Mouse (Mus musculus) neural tube, embryonic 13.5 days (tissue): Measurements from ENCODE around the gene Herpud2. TPM values are rescaled to one million over a fixed set of nuclear protein-coding genes. Genes with fewer than 3 reads are reported as not detected.

Experiments used
- ATAC-seq: fragments of 200-750 bp; cut with Nextera tagmentation; 2 replicates; pipeline ENCODE4 v1.8.0; 2017; ENCODE audit warnings: low read depth, mild to moderate bottlenecking, moderate TSS enrichment, moderate library complexity
- H3K27ac ChIP-seq: fragments of 300-500 bp; sonication (generic); replicated peaks from 2 replicates; pipeline ENCODE4 v1.5.1; 2015; ENCODE audit warnings: moderate library complexity, mild to moderate bottlenecking, inconsistent platforms
- H3K27me3 ChIP-seq: fragments of 300-500 bp; sonication (generic); 2 replicates; pipeline ENCODE4 v1.6.1; 2015; ENCODE audit warnings: mild to moderate bottlenecking, inconsistent platforms
- H3K36me3 ChIP-seq: fragments of 300-500 bp; sonication (generic); 2 replicates; pipeline ENCODE4 v1.6.1; 2015; ENCODE audit warnings: mild to moderate bottlenecking, inconsistent platforms
- H3K4me1 ChIP-seq: fragments of 300-500 bp; sonication (generic); replicated peaks from 2 replicates; pipeline ENCODE4 v1.6.1; 2015; ENCODE audit warnings: inconsistent platforms
- H3K4me2 ChIP-seq: fragments of 300-500 bp; sonication (generic); 2 replicates; pipeline ENCODE4 v1.6.1; 2015; ENCODE audit warnings: inconsistent platforms, mild to moderate bottlenecking, moderate library complexity
- H3K4me3 ChIP-seq: fragments of 300-500 bp; sonication (generic); 2 replicates; pipeline ENCODE4 v1.5.1; 2015; ENCODE audit warnings: mild to moderate bottlenecking, inconsistent platforms
- H3K9ac ChIP-seq: fragments of 300-500 bp; sonication (generic); 2 replicates; pipeline ENCODE4 v1.6.1; 2015; ENCODE audit warnings: moderate library complexity, mild to moderate bottlenecking, inconsistent platforms
- H3K9me3 ChIP-seq: fragments of 300-500 bp; sonication (generic); 2 replicates; pipeline ENCODE4 v1.6.1; 2016; ENCODE audit warnings: inconsistent platforms
- WGBS: fragments of 180-500 bp; shearing (Covaris S2); methylation state at CpG from one replicate; pipeline ENCODE4 v1.1.7; 2015; 5-methylcytosine and 5-hydroxymethylcytosine counted together
- polyA plus RNA-seq: library from polyadenylated mRNA; unstranded; fragments of >200 nt; fragmentation: Nextera tagmentation; extraction: Ambion mirVana; gene quantifications from 2 replicates; pipeline ENCODE4 v1.2.1, GENCODE M21; 2015

Herpud2 gene
- polyA plus RNA-seq, 1 experiment from 2014 or later: 36.0 TPM

- Histone ChIP-seq H3K36me3 (no peaks in the 10 kb centered on the region), H3K27ac (no peak overlapping the region), H3K4me2 (no peak overlapping the region), H3K27me3 (no peaks in the 10 kb centered on the region), H3K9me3 (no peaks in the 10 kb centered on the region), H3K4me3 (no peak overlapping the region), H3K4me1 (0 out of 2 replicates have a peak, but pooled peaks cover 3% of the 10 kb centered on the region), H3K9ac (no peak overlapping the region)
- no peak for ATAC-seq
- WGBS: 76% methylated on average over 5 of the region's 5 CpGs
Observed at GRCm38 (mm10) chr9:25174614-25175013, 23.0 kb upstream of the Herpud2 start.

DNA sequence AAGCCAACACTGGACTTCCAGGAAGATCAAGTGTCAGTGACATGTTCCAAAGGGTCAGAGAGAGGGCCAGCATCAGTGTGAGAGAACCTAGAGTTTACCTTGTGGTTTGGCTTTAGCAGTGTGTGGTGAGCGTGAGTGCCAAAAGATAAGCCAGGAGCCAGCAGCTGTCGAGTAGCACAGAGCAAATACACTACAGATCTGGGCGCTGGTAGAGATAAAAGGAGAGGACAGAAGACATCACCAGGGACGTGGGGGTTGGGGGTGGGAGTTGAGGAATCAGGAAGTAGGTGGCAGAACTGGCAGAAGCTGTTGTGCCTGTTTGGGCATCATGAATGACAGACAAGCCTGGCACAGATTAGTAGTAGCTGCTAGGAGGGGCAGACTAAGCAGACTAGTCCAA is 21.6 kb upstream of the Herpud2 start:
- H3K4me1 ChIP-seq: 0 out of 2 replicates have a peak, but pooled peaks cover 3% of the 10 kb centered on the region
- H3K27me3 ChIP-seq: no peaks in the 10 kb centered on the region
- no peak overlapping the region for H3K4me3 ChIP-seq
- H3K27ac ChIP-seq: no peak overlapping the region
- H3K9me3 ChIP-seq: no peaks in the 10 kb centered on the region
- no peak overlapping the region for H3K9ac ChIP-seq
- ATAC-seq: no peak
- no peak overlapping the region for H3K4me2 ChIP-seq
- WGBS: 74% methylated on average over 4 of the region's 4 CpGs
- H3K36me3 ChIP-seq: no peaks in the 10 kb centered on the region

- Histone ChIP-seq H3K9ac (no peak overlapping the region), H3K4me2 (no peak overlapping the region), H3K4me1 (no peaks in the 10 kb centered on the region), H3K36me3 (no peaks in the 10 kb centered on the region), H3K9me3 (no peaks in the 10 kb centered on the region), H3K4me3 (no peak overlapping the region), H3K27me3 (no peaks in the 10 kb centered on the region), H3K27ac (no peak overlapping the region)
- ATAC-seq: no peak
Observed at GRCm38 (mm10) chr9:25169626-25170025, 18.0 kb upstream of the Herpud2 start.

GRCm38 (mm10) chr9:25167458-25168084 is 16.0 kb upstream of the Herpud2 start:
- Histone ChIP-seq H3K4me3 (no peak overlapping the region), H3K4me2 (no peak overlapping the region), H3K4me1 (no peaks in the 10 kb centered on the region), H3K36me3 (no peaks in the 10 kb centered on the region), H3K9ac (no peak overlapping the region), H3K9me3 (no peaks in the 10 kb centered on the region), H3K27ac (no peak overlapping the region), H3K27me3 (no peaks in the 10 kb centered on the region)
- 34% methylated on average over 6 of the region's 6 CpGs for WGBS
- no peak for ATAC-seq

DNA sequence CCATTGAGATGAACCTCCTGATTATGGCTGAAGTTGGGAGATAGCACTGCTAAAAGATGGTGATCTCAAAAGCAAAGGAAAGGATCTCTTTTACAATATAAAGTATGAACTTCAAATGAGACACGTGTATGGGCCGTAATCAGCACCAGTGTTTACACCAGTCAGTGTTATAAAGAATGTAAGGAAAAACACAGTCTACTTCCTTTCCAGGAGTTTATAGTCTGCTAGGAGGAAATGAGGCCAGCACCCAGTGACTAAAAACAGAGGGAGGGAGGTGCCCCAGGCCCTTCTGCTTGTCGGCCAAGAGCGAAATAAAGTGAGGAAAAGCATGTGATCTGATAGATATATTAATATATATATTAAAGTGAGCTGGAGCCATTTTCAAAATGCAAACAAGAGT is 6.6 kb upstream of the Herpud2 start:
- Histone ChIP-seq H3K27ac (no peak overlapping the region), H3K4me3 (no peak overlapping the region), H3K27me3 (no peaks in the 10 kb centered on the region), H3K4me2 (no peak overlapping the region), H3K9me3 (no peaks in the 10 kb centered on the region), H3K36me3 (no peaks in the 10 kb centered on the region), H3K9ac (no peak overlapping the region), H3K4me1 (no peaks in the 10 kb centered on the region)
- 74% methylated on average over 4 of the region's 4 CpGs for WGBS
- no peak for ATAC-seq

- 34% methylated on average over 1 of the region's 1 CpGs for WGBS
Observed at GRCm38 (mm10) chr9:25156377-25156776, 4.8 kb upstream of the Herpud2 start.

GRCm38 (mm10) chr9:25153066-25153465 is 1.4 kb upstream of the Herpud2 start:
- Histone ChIP-seq H3K9me3 (no peaks in the 10 kb centered on the region), H3K9ac (no peak overlapping the region), H3K36me3 (no peaks in the 10 kb centered on the region), H3K4me3 (no peak overlapping the region), H3K27me3 (no peaks in the 10 kb centered on the region), H3K4me1 (peaks cover 28% of the 10 kb centered on the region), H3K4me2 (no peak overlapping the region), H3K27ac (no peak overlapping the region)
- no peak for ATAC-seq

More at GRCm38 (mm10) chr9:25156377-25156776, 4.8 kb upstream of the Herpud2 start:
- ATAC-seq: no peak
- Histone ChIP-seq H3K27ac (no peak overlapping the region), H3K4me3 (no peak overlapping the region), H3K36me3 (no peaks in the 10 kb centered on the region), H3K4me1 (peaks cover 8% of the 10 kb centered on the region), H3K4me2 (no peak overlapping the region), H3K9me3 (no peaks in the 10 kb centered on the region), H3K9ac (no peak overlapping the region), H3K27me3 (no peaks in the 10 kb centered on the region)

- H3K9ac ChIP-seq: peak overlapping the region; percentile 96
- peaks cover 32% of the 10 kb centered on the region for H3K4me1 ChIP-seq
- H3K4me2 ChIP-seq: peak overlapping the region; percentile 71
- no peaks in the 10 kb centered on the region for H3K36me3 ChIP-seq
- H3K4me3 ChIP-seq: peak overlapping the region; percentile 85
- WGBS: 3% methylated on average over 1 of the region's 1 CpGs
- no peaks in the 10 kb centered on the region for H3K27me3 ChIP-seq
- H3K27ac ChIP-seq: peak overlapping the region; percentile 97
- no peaks in the 10 kb centered on the region for H3K9me3 ChIP-seq
- ATAC-seq: no peak
Observed at GRCm38 (mm10) chr9:25152457-25152856, 837 bp upstream of the Herpud2 start.

DNA sequence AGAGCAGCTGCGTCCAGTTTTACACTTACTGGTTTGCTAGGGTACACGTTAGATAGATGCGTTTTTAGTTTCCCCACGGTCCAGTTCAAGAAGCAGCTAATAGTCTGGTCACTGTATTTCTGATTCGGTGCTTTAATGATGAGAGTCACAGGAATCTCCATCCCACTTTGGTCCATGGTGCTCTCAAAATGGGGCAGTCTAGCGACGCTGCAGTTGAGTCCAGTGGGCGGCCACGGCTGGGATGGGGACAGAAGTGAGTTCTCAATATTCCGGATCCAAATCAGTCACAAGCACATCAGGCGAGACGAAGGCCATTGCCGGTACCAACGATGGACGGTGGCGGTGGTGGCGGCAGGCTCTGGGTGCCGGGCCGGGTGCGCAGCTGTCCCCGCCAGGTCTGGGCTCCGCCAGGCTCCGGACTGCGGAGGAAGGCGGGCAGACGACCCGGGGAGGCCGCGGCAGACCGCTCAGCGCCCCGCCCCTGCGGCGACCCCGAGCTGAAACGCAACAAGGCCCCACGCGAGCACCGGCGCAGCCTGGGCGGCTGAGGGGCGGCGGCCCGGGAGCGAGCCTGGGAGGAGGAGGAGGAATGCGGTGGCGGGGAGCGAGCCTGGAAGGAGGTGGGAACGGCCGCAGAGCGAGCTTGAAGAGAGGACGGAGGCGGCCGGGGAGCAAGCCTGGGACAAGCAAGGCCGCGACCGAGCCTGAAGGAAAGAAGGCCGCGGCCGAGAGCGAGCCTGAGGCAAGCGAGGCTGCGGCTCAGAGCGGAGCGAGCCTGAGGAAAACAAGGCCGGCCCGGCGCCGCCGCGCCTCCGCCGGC is 619 bp downstream of the Herpud2 start:
- H3K9ac ChIP-seq: peak overlapping the region; percentile 96
- ATAC-seq: peak; percentile 77
- H3K27me3 ChIP-seq: no peaks in the 10 kb centered on the region

DNA sequence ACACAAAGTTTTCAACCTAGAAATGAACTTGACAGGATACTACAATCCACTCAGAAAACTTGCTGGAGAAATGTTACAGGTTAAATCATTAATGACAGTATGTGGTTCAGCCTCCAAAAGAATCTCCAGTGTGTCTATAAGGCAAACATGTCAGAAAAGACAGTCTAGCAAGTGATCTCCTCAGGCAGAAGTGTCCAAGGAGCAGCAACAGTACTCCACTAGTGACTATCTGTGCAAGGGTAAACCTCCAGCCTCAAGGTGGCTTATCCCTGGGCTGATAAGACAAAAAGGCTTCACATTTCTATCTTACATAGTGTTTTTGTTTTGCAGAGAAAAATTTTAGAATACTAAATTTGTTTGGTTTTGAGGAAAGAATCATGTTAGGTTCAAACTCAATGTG is 2.9 kb downstream of the Herpud2 start:
- Histone ChIP-seq H3K9me3 (no peaks in the 10 kb centered on the region), H3K27ac (no peak overlapping the region), H3K4me3 (peak overlapping the region; percentile 25), H3K4me1 (peaks cover 38% of the 10 kb centered on the region), H3K9ac (peak overlapping the region; percentile 8; the same call in 1 of the 2 replicates), H3K36me3 (no peaks in the 10 kb centered on the region), H3K27me3 (no peaks in the 10 kb centered on the region), H3K4me2 (peak overlapping the region; percentile 57)
- no peak for ATAC-seq

More for the DNA sequence above, 619 bp downstream of the Herpud2 start:
- Histone ChIP-seq H3K36me3 (no peaks in the 10 kb centered on the region), H3K4me2 (peak overlapping the region; percentile 71), H3K4me3 (peak overlapping the region; percentile 85), H3K4me1 (peaks cover 35% of the 10 kb centered on the region), H3K9me3 (no peaks in the 10 kb centered on the region), H3K27ac (peak overlapping the region; percentile 97)
- WGBS: under 1% methylated on average over 68 of the region's 73 CpGs

DNA sequence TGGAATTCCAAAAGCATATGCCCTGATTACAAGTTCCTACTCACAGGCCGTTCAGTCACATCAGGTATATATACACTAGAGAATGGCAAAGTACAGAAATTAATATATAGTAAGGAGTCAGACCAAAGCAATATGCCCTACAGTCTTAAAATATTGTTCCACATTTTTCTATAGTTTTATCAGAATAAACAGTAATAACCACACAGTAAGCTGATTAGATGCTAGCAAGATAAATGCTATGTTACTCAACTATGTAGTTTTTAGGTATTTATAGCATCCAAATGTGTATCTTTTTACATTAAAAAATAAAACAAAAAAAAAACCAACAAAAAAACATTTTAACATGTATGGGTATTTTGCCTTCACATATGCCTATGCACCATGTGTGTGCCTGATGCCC is 5.7 kb downstream of the Herpud2 start:
- Histone ChIP-seq H3K4me3 (no peak overlapping the region), H3K27me3 (no peaks in the 10 kb centered on the region), H3K27ac (no peak overlapping the region), H3K9me3 (no peaks in the 10 kb centered on the region), H3K4me2 (no peak overlapping the region), H3K4me1 (peaks cover 30% of the 10 kb centered on the region), H3K9ac (no peak overlapping the region), H3K36me3 (no peaks in the 10 kb centered on the region)
- no peak for ATAC-seq
- 89% methylated on average over 1 of the region's 1 CpGs for WGBS

- no peak for ATAC-seq
- Histone ChIP-seq H3K36me3 (no peaks in the 10 kb centered on the region), H3K4me3 (no peak overlapping the region), H3K27ac (no peak overlapping the region), H3K9me3 (no peaks in the 10 kb centered on the region), H3K4me1 (peaks cover 19% of the 10 kb centered on the region), H3K9ac (no peak overlapping the region), H3K27me3 (no peaks in the 10 kb centered on the region), H3K4me2 (no peak overlapping the region)
Observed at GRCm38 (mm10) chr9:25143950-25144349, 7.7 kb downstream of the Herpud2 start.
